Mouse (Mus musculus) olfactory bulb, adult 2 months (tissue): ENCODE results near the gene Serpinf2.

Experiments
- CTCF ChIP-seq: fragments of 200-500 bp; IDR thresholded peaks from 2 replicates; pipeline ENCODE4 v1.5.1; 2012; ENCODE audit warnings: low read depth, mild to moderate bottlenecking, low read length, moderate library complexity; ENCODE audit not compliant: insufficient read depth
- POLR2A ChIP-seq: fragments of 200-500 bp; IDR thresholded peaks from 2 replicates; pipeline ENCODE4 v1.6.1; 2012; ENCODE audit warnings: mild to moderate bottlenecking, low read depth, low read length, moderate library complexity; ENCODE audit not compliant: insufficient read depth

- TF ChIP-seq CTCF, result no peak
- TF ChIP-seq POLR2A, result no peak
Observed at GRCm38 (mm10) chr11:75439951-75440350, 560 bp upstream of the Serpinf2 start.
